Mouse (Mus musculus): ENCODE measurements around the gene Mrpl4. TPM values are rescaled to one million over a fixed set of nuclear protein-coding genes. Genes with fewer than 3 reads are reported as not detected.
"Not testable (repeated sequence)": the region's sequence is repeated elsewhere in the genome, so short reads cannot be mapped to it uniquely, and the experiment has no call there.

Gene Mrpl4
- total RNA-seq, 2 experiments from 2014 or later = 122 to 124 TPM

GRCm38 (mm10) chr9:21035586-21035985 is 33.0 kb downstream of the Mrpl4 start:
- no peak for DNase-seq (ENCODE audit: low spot score in 2 of 2)

- no peak for DNase-seq (ENCODE audit: low spot score in 2 of 2)
Measured at GRCm38 (mm10) chr9:21036161-21036560, 33.6 kb downstream of the Mrpl4 start.

DNA sequence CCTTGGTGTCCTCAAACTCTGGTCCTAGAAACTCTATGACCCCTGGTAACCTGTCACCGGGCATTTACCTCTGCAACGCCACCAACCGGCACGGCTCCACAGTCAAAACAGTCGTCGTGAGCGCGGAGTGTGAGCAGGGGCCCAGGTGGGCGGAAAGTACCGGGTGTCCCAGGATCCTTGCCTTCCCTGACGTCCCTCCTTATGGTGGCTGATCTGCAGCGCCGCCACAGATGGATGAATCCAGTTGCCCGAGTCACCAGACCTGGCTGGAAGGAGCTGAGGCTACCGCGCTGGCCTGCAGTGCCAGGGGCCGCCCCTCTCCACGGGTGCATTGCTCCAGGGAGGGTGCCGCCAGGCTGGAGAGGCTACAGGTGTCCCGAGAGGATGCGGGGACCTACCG is 34.1 kb downstream of the Mrpl4 start:
- no peak for DNase-seq (ENCODE audit: low spot score in 2 of 2)

- no peak for DNase-seq (ENCODE audit: low spot score in 2 of 2)
Measured at GRCm38 (mm10) chr9:21037481-21037891, 34.9 kb downstream of the Mrpl4 start.

- DNase-seq (ENCODE audit: low spot score in 2 of 2) = no peak
Measured at GRCm38 (mm10) chr9:21039779-21040178, 37.2 kb downstream of the Mrpl4 start.

GRCm38 (mm10) chr9:21041308-21041707 is 38.8 kb downstream of the Mrpl4 start:
- DNase-seq (ENCODE audit: low spot score in 2 of 2) = no peak

DNA sequence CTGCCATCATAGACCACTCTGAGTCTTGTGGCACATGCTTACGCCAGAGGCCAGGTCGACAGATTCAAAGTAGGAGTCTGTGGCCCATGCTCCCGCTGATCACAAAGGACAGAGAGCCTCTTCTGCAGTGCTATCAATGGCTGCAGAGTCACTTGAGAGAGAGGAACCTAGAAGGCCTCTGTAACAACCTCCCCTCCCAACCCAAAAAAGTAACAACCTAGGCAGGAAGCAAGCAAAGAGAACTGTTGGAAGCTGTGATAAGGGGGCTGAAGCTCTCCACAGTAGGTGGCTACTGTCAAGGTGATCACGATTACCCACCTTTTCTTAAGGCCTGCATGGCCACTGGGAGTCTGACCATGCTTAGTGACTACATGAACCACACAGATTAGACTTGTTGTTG is 41.0 kb downstream of the Mrpl4 start:
- DNase-seq (ENCODE audit: low spot score in 2 of 2) = no peak

GRCm38 (mm10) chr9:21044785-21045184 is 42.2 kb downstream of the Mrpl4 start:
- not testable (repeated sequence) for DNase-seq (ENCODE audit: low spot score in 2 of 2)

- no peak for DNase-seq (ENCODE audit: low spot score in 2 of 2)
Measured at GRCm38 (mm10) chr9:21045235-21045634, 42.7 kb downstream of the Mrpl4 start.

- no peak for DNase-seq (ENCODE audit: low spot score in 2 of 2)
Measured at GRCm38 (mm10) chr9:21051578-21051977, 49.0 kb downstream of the Mrpl4 start.

Small RNA genes within 50 kb of the gene (microRNA-seq; reads per million reads assigned to microRNA genes)
- 0 reads per million in 2 experiments for gene Mir1900 (ENCODE audit: borderline number of aligned reads in 2 of 2)

Other genes with a start within 250 kb of the Mrpl4 start
- 100 to 1,000 TPM; 123 to 412 TPM for gene Col5a3, start 187.7 kb upstream of the Mrpl4 start, total RNA-seq (2021)
- gene Rdh8, start 184.2 kb upstream of the Mrpl4 start, total RNA-seq (2021) = not detected
- 10 to 100 TPM; 14.7 to 17.5 TPM for gene A230050P20Rik, start 134.1 kb upstream of the Mrpl4 start, total RNA-seq (2021)
- 1 to 10 TPM; 3.2 to 3.6 TPM for gene Angptl6, start 123.0 kb upstream of the Mrpl4 start, total RNA-seq (2021)
- gene Ppan, start 114.6 kb upstream of the Mrpl4 start, total RNA-seq (2021) = 10 to 100 TPM; 39.8 to 41.1 TPM
- 100 to 1,000 TPM; 156 to 162 TPM for gene Eif3g, start 104.1 kb upstream of the Mrpl4 start, total RNA-seq (2021)
- 10 to 100 TPM; 33.6 to 34.9 TPM for gene Dnmt1, start 42.9 kb upstream of the Mrpl4 start, total RNA-seq (2021)
- gene S1pr2, start 26.0 kb upstream of the Mrpl4 start, total RNA-seq (2021) = 10 to 100 TPM; 18.3 to 22.0 TPM
- 10 to 100 TPM in 1 of 2 experiments, 1 to 10 TPM in 1; 9.0 to 31.8 TPM for gene Icam1, start 13.2 kb downstream of the Mrpl4 start, total RNA-seq (2021)
- gene Icam4, start 26.6 kb downstream of the Mrpl4 start, total RNA-seq (2021) = 1 to 10 TPM; 1.2 to 4.8 TPM
- under 1 TPM; 0.13 to 0.23 TPM for gene Icam5, start 29.3 kb downstream of the Mrpl4 start, total RNA-seq (2021)
- gene Zglp1, start 64.4 kb downstream of the Mrpl4 start, total RNA-seq (2021) = not detected
- gene Gm49373, start 70.4 kb downstream of the Mrpl4 start, total RNA-seq (2021) = under 1 TPM; 0.53 to 0.80 TPM
- gene Fdx1l, start 70.9 kb downstream of the Mrpl4 start, total RNA-seq (2021) = 10 to 100 TPM; 38.3 to 39.2 TPM
- 1 to 10 TPM; 1.8 to 1.9 TPM for gene Gm38431, start 89.3 kb downstream of the Mrpl4 start, total RNA-seq (2021)
- gene Raver1, start 89.3 kb downstream of the Mrpl4 start, total RNA-seq (2021) = 10 to 100 TPM; 42.9 to 47.1 TPM
- 10 to 100 TPM; 14.0 to 14.5 TPM for gene Tyk2, start 128.5 kb downstream of the Mrpl4 start, total RNA-seq (2021)
- gene Cdc37, start 147.2 kb downstream of the Mrpl4 start, total RNA-seq (2021) = 100 to 1,000 TPM; 175 to 181 TPM
- gene Pde4a, start 163.0 kb downstream of the Mrpl4 start, total RNA-seq (2021) = 10 to 100 TPM in 1 of 2 experiments, 1 to 10 TPM in 1; 6.2 to 13.3 TPM
- gene Keap1, start 236.6 kb downstream of the Mrpl4 start, total RNA-seq (2021) = 10 to 100 TPM; 44.9 to 51.2 TPM
- gene S1pr5, start 245.7 kb downstream of the Mrpl4 start, total RNA-seq (2021) = 1 to 10 TPM in 1 of 2 experiments, under 1 TPM in 1; 0.50 to 1.0 TPM